Mouse (Mus musculus) heart, adult 2 months (tissue): ENCODE measurements around the gene Palld.

Experiments used
- CTCF ChIP-seq: fragments of 200-600 bp; IDR thresholded peaks from 2 replicates; pipeline ENCODE4 v1.8.1; 2022; ENCODE audit warnings: antibody characterized with exemption, mild to moderate bottlenecking, moderate library complexity
- EP300 ChIP-seq: fragments of 200-500 bp; IDR thresholded peaks from 2 replicates; pipeline ENCODE4 v1.6.1; 2011; ENCODE audit warnings: low read depth, low read length, control low read depth; ENCODE audit not compliant: insufficient read depth

DNA sequence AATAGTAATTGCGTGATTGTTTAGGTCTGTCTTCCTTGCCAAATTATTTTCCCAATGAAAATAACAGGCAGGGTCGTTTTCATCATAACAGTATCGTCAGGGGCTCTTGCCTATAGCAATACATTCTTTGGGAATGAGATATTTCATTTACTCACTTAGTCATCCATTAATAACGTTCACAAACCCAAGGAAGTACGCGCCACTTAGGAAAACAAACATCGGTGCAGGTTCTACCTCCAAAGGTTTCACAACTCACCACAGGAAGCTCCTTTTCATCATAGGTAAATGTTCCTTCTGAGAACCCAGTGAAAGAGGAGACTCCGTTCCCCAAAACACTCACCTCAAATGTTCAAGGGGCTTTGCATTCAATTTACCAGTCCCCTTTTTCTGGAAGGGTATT is 423.7 kb downstream of the Palld start:
- TF ChIP-seq EP300 (no peak), CTCF (no peak)
